Mouse (Mus musculus) heart, postnatal 0 days (tissue): ENCODE data around the gene Ntm. TPM values are rescaled to one million over a fixed set of nuclear protein-coding genes. Genes with fewer than 3 reads are reported as not detected.

Experiments
- ATAC-seq: fragments of 200-750 bp; cut with Nextera tagmentation; 2 replicates; pipeline ENCODE4 v1.8.0; 2017; ENCODE audit warnings: low read depth, moderate number of reproducible peaks, moderate library complexity; ENCODE audit not compliant: insufficient read depth
- DNase-seq: peaks from one replicate; pipeline ENCODE4 v3.0.0-alpha.2; 2016; ENCODE audit warnings: low spot score
- H3K27ac ChIP-seq: fragments of 300-500 bp; sonication (generic); 2 replicates; pipeline ENCODE4 v1.5.1; 2014; ENCODE audit warnings: low read depth, mild to moderate bottlenecking
- H3K27me3 ChIP-seq: fragments of 300-500 bp; sonication (generic); 2 replicates; pipeline ENCODE4 v1.6.1; 2014; ENCODE audit warnings: low read length, mixed read lengths; ENCODE audit not compliant: control insufficient read depth, insufficient read depth
- H3K36me3 ChIP-seq: fragments of 300-500 bp; sonication (generic); replicated peaks from 2 replicates; pipeline ENCODE4 v1.6.1; 2014; ENCODE audit warnings: low read length, mixed read lengths; ENCODE audit not compliant: control insufficient read depth, insufficient read depth
- H3K4me1 ChIP-seq: fragments of 300-500 bp; sonication (generic); 2 replicates; pipeline ENCODE4 v1.6.1; 2014; ENCODE audit warnings: antibody characterized with exemption; ENCODE audit not compliant: control insufficient read depth, insufficient read depth
- H3K4me2 ChIP-seq: fragments of 300-500 bp; sonication (generic); 2 replicates; pipeline ENCODE4 v1.6.1; 2014; ENCODE audit warnings: low read depth, mild to moderate bottlenecking, low read length, moderate library complexity
- H3K4me3 ChIP-seq: fragments of 300-500 bp; sonication (generic); 2 replicates; pipeline ENCODE4 v1.5.1; 2014; ENCODE audit warnings: low read depth, low read length
- H3K9ac ChIP-seq: fragments of 300-500 bp; sonication (generic); replicated peaks from 2 replicates; pipeline ENCODE4 v1.6.1; 2014; ENCODE audit warnings: low read depth, low read length, mixed read lengths
- H3K9me3 ChIP-seq: fragments of 300-500 bp; sonication (generic); replicated peaks from 2 replicates; pipeline ENCODE4 v1.6.1; 2016; ENCODE audit warnings: low read length; ENCODE audit not compliant: control insufficient read depth
- CTCF ChIP-seq: IDR thresholded peaks from 2 replicates; pipeline ENCODE4 v1.5.1; 2016; ENCODE audit warnings: antibody characterized with exemption, control low read depth, low read depth
- EP300 ChIP-seq: IDR thresholded peaks from 2 replicates; pipeline ENCODE4 v1.6.1; 2016; ENCODE audit warnings: antibody characterized with exemption, low read depth
- WGBS: fragments of 180-500 bp; shearing (Covaris S2); extraction: QIAGEN DNeasy Blood & Tissue Kit; methylation state at CpG from one replicate; pipeline ENCODE4 v1.1.7; 2014; 5-methylcytosine and 5-hydroxymethylcytosine counted together
- polyA plus RNA-seq: library from polyadenylated mRNA; unstranded; fragments of >200 nt; fragmentation: Nextera tagmentation; extraction: Ambion mirVana; gene quantifications from 2 replicates; pipeline ENCODE4 v1.2.1, GENCODE M21; 2015
- total RNA-seq: library from RNA; depleted of rRNA; stranded (reverse); fragments of >200 nt; gene quantifications from 2 replicates; pipeline ENCODE4 v1.2.3, GENCODE M21; 2014; ENCODE audit warnings: low replicate concordance

Gene Ntm
- total and polyA plus RNA-seq, 2 experiments from 2014 or later = 7.1 to 8.8 TPM

DNA sequence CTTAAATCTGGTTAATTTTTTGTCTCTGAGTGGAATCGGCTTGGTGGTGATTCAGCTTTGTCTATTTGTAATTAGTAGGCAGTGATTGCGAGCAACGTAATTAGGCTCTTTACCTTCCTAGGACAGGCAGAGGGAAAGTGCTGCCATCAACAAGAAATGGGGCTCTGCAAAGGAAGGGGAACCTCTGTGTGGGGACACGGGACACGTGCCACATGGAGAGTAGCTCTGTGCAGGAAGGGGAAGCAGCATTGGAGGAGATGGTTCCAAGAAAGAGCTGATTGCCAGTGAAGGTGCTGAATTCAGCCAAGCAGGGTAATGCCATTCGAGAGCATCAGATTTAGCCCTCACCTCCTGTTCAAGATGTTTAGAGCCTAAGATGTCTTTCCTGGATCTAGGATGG lies 936.5 kb downstream of the Ntm start:
- DNase-seq (no peak), ATAC-seq (no peak)
- Histone ChIP-seq H3K4me1 (peaks cover 17% of the 10 kb centered on the region), H3K36me3 (no peaks in the 10 kb centered on the region), H3K9ac (no peak overlapping the region), H3K4me2 (no peak overlapping the region), H3K27me3 (no peaks in the 10 kb centered on the region), H3K4me3 (no peak overlapping the region), H3K9me3 (no peaks in the 10 kb centered on the region), H3K27ac (no peak overlapping the region)
- WGBS = 69% methylated on average over 6 of the region's 6 CpGs
- TF ChIP-seq EP300 (no peak), CTCF (no peak)

GRCm38 (mm10) chr9:29025603-29026002 lies 937.3 kb downstream of the Ntm start:
- DNase-seq = peak; percentile 48
- peak overlapping the region; percentile 15; the same call in 1 of the 2 replicates for H3K27ac ChIP-seq

GRCm38 (mm10) chr9:29025104-29025503 lies 937.8 kb downstream of the Ntm start:
- no peak overlapping the region for H3K4me3 ChIP-seq
- H3K36me3 ChIP-seq = no peaks in the 10 kb centered on the region
- 0 out of 2 replicates have a peak overlapping the region, but pooled peaks have one; percentile 15 for H3K27ac ChIP-seq
- H3K27me3 ChIP-seq = no peaks in the 10 kb centered on the region
- H3K9ac ChIP-seq = no peak overlapping the region
- H3K4me2 ChIP-seq = no peak overlapping the region
- peaks cover 20% of the 10 kb centered on the region for H3K4me1 ChIP-seq
- no peaks in the 10 kb centered on the region for H3K9me3 ChIP-seq
- TF ChIP-seq EP300 (no peak), CTCF (no peak)
- DNase-seq (no peak), ATAC-seq (no peak)
- 23% methylated on average over 1 of the region's 1 CpGs for WGBS

More at GRCm38 (mm10) chr9:29025603-29026002, 937.3 kb downstream of the Ntm start:
- Histone ChIP-seq H3K4me3 (no peak overlapping the region), H3K27me3 (no peaks in the 10 kb centered on the region), H3K9me3 (no peaks in the 10 kb centered on the region), H3K4me1 (peaks cover 17% of the 10 kb centered on the region), H3K9ac (no peak overlapping the region), H3K36me3 (no peaks in the 10 kb centered on the region), H3K4me2 (no peak overlapping the region)
- WGBS = 15% methylated on average over 4 of the region's 4 CpGs
- TF ChIP-seq EP300 (peak; percentile 56), CTCF (no peak)
- peak; percentile 95 for ATAC-seq

DNA sequence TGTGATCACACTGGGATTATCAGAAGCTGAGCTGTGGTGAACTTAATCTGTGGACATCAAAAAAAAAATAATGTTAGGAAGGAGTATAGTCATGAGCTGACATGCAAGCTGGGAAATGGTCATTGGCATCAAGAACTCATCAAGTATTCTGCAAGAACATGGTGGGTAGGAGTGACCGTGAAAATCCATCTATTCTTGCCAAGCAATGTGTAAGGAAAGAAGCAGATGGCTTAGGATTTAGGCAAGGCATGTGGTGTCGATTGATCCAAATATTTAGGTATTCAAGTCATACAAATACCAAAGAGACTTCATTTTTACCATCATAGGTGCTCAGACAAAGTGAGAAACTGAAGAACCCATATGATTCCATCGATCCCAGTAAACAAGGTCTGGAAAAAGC lies 946.1 kb downstream of the Ntm start:
- Histone ChIP-seq H3K27me3 (no peaks in the 10 kb centered on the region), H3K27ac (no peak overlapping the region), H3K4me2 (no peak overlapping the region), H3K36me3 (no peaks in the 10 kb centered on the region), H3K4me3 (no peak overlapping the region), H3K9me3 (no peaks in the 10 kb centered on the region), H3K9ac (no peak overlapping the region), H3K4me1 (0 out of 2 replicates have a peak, but pooled peaks cover 6% of the 10 kb centered on the region)
- no peak for ATAC-seq
- WGBS = 82% methylated on average over 3 of the region's 3 CpGs
- TF ChIP-seq EP300 = no peak
- no peak for TF ChIP-seq CTCF
- no peak for DNase-seq

GRCm38 (mm10) chr9:29013881-29014280 lies 949.1 kb downstream of the Ntm start:
- no peak overlapping the region for H3K27ac ChIP-seq
- TF ChIP-seq CTCF (no peak), EP300 (no peak)
- H3K27me3 ChIP-seq = no peaks in the 10 kb centered on the region
- no peak for DNase-seq
- no peaks in the 10 kb centered on the region for H3K9me3 ChIP-seq
- no peak overlapping the region for H3K4me2 ChIP-seq
- no peak overlapping the region for H3K9ac ChIP-seq
- H3K4me1 ChIP-seq = no peaks in the 10 kb centered on the region
- H3K4me3 ChIP-seq = no peak overlapping the region
- WGBS = 90% methylated on average over 17 of the region's 17 CpGs
- no peak for ATAC-seq
- H3K36me3 ChIP-seq = no peaks in the 10 kb centered on the region

GRCm38 (mm10) chr9:29012541-29012940 lies 950.4 kb downstream of the Ntm start:
- Histone ChIP-seq H3K27ac (no peak overlapping the region), H3K36me3 (no peaks in the 10 kb centered on the region), H3K9ac (no peak overlapping the region), H3K9me3 (no peaks in the 10 kb centered on the region), H3K4me3 (no peak overlapping the region), H3K4me2 (no peak overlapping the region), H3K4me1 (no peaks in the 10 kb centered on the region), H3K27me3 (no peaks in the 10 kb centered on the region)
- ATAC-seq = no peak
- WGBS = 83% methylated on average over 6 of the region's 6 CpGs
- no peak for TF ChIP-seq EP300
- TF ChIP-seq CTCF = no peak
- no peak for DNase-seq
